Mouse (Mus musculus): ENCODE data around the gene Foxa1.

Gene Foxa1

GRCm38 (mm10) chr12:57541118-57541517 lies 5.6 kb downstream of the Foxa1 start:
- DNase-seq (ENCODE audit: low read depth, low spot score) = no peak

GRCm38 (mm10) chr12:57539551-57539985 lies 7.1 kb downstream of the Foxa1 start:
- no peak for DNase-seq (ENCODE audit: low read depth, low spot score)

- DNase-seq (ENCODE audit: low read depth, low spot score) = no peak
These were observed 7.8 kb downstream of the Foxa1 start for GRCm38 (mm10) chr12:57538588-57539550.

GRCm38 (mm10) chr12:57537791-57538587 lies 8.7 kb downstream of the Foxa1 start:
- DNase-seq (ENCODE audit: low read depth, low spot score) = no peak

- DNase-seq (ENCODE audit: low read depth, low spot score) = no peak
These were observed 9.6 kb downstream of the Foxa1 start for GRCm38 (mm10) chr12:57536909-57537670.

- DNase-seq (ENCODE audit: low read depth, low spot score) = no peak
These were observed 10.4 kb downstream of the Foxa1 start for GRCm38 (mm10) chr12:57536056-57536908.

- DNase-seq (ENCODE audit: low read depth, low spot score) = no peak
These were observed 11.7 kb downstream of the Foxa1 start for GRCm38 (mm10) chr12:57534879-57535611.

GRCm38 (mm10) chr12:57534517-57534878 lies 12.2 kb downstream of the Foxa1 start:
- DNase-seq (ENCODE audit: low read depth, low spot score) = no peak

GRCm38 (mm10) chr12:57530474-57530873 lies 16.2 kb downstream of the Foxa1 start:
- no peak for DNase-seq (ENCODE audit: low read depth, low spot score)

GRCm38 (mm10) chr12:57528335-57528734 lies 18.4 kb downstream of the Foxa1 start:
- no peak for DNase-seq (ENCODE audit: low read depth, low spot score)

- DNase-seq (ENCODE audit: low read depth, low spot score) = no peak
These were observed 30.9 kb downstream of the Foxa1 start for GRCm38 (mm10) chr12:57515702-57516377.

- DNase-seq (ENCODE audit: low read depth, low spot score) = no peak
These were observed 32.2 kb downstream of the Foxa1 start for GRCm38 (mm10) chr12:57514552-57514951.

GRCm38 (mm10) chr12:57511560-57511959 lies 35.2 kb downstream of the Foxa1 start:
- no peak for DNase-seq (ENCODE audit: low read depth, low spot score)

- DNase-seq (ENCODE audit: low read depth, low spot score) = no peak
These were observed 35.6 kb downstream of the Foxa1 start for GRCm38 (mm10) chr12:57511127-57511526.

GRCm38 (mm10) chr12:57509726-57510125 lies 37.0 kb downstream of the Foxa1 start:
- DNase-seq (ENCODE audit: low read depth, low spot score) = no peak

- DNase-seq (ENCODE audit: low read depth, low spot score) = no peak
These were observed 37.8 kb downstream of the Foxa1 start for GRCm38 (mm10) chr12:57508938-57509337.

- no peak for DNase-seq (ENCODE audit: low read depth, low spot score)
These were observed 41.4 kb downstream of the Foxa1 start for GRCm38 (mm10) chr12:57505329-57505728.

- no peak for DNase-seq (ENCODE audit: low read depth, low spot score)
These were observed 46.5 kb downstream of the Foxa1 start for GRCm38 (mm10) chr12:57500246-57500645.

- no peak for DNase-seq (ENCODE audit: low read depth, low spot score)
These were observed 50.2 kb downstream of the Foxa1 start for GRCm38 (mm10) chr12:57496347-57497119.
